Mouse (Mus musculus): ENCODE results near the gene Tspan31.

DNA sequence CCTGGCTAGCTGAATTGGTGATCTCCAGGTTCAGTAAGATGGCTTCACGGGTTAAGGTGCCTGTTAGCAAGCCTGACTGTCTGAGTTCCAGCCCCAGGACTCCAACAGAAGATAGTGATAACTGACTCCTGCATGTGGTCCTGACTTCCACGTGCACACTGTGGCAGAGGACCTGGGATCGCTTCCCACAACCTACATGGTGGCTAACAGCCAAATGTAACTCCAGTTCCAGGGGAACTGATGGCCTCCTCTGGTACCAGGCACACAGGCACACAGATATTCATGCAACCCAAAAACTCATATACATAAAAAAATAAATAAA is 38.2 kb upstream of the Tspan31 start:
- TF ChIP-seq CTCF (IDR thresholded peaks at IDR 0.05; ENCODE audit: control insufficient read depth, insufficient read depth, insufficient read length), result no peak
- no peak for TF ChIP-seq CEBPB (IDR thresholded peaks at IDR 0.05; ENCODE audit: low read depth)
